Mouse (Mus musculus) c-Kit-positive CD71-negative TER-119-negative erythroid progenitor cells, embryonic 14.5 days (primary cell): ENCODE data around the gene D230025D16Rik.

Experiments used
- DNase-seq: peaks from one replicate; pipeline ENCODE4 v3.0.0-alpha.2; 2013; ENCODE audit warnings: low read depth

Gene D230025D16Rik

DNA sequence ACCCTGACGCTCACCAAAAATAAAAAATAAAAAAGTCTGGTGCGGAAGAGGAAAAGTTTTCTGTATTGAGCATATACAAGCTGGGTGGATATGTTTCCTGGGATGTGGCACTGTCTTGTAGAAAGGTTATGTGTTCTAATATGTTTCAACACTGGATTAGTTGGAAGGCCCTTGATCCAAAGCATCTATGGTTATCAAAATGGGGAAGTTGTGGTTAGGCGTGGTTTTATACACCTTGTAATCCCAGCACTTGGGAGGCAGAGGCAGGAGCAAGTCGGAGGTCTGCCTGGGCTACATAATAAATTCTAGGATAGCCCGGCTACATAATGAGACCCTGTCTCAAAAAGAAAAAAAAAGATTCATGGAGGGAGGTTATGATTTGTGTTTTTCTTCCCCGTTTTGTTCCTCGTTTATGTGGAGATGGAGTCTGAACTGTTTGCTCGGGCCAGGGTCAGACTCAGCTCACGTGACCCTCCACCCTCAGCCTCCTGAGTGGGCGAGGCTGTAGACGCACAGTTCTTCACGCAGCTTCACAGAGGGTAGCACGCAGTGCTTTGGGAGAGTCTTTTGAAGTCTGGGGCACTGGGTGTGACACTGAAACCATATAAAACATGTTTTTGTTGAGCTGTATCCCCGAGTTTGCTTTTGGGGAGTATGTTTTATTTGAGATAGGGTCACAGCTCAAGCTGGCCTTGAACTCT, 12.6 kb downstream of the D230025D16Rik start:
- no peak for DNase-seq

DNA sequence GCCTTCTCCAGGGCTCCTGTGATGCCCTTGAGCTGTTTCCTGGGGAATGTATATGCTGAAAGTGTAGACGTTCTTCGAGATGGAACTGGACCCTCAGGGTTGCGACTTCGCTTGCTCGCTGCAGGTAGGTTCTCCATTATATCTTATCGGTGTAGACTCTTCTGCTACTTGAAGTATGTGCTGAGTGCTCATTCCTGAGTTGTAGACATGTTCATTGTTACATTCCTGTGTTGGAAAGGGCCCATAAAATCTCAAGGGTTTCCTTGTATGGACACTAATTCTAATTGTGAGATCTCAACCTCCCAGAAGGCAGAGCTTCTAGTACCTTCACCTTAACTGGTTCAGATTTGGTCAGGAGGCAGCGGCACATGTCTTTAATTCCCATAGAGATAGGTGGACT, 16.1 kb downstream of the D230025D16Rik start:
- DNase-seq: no peak

DNA sequence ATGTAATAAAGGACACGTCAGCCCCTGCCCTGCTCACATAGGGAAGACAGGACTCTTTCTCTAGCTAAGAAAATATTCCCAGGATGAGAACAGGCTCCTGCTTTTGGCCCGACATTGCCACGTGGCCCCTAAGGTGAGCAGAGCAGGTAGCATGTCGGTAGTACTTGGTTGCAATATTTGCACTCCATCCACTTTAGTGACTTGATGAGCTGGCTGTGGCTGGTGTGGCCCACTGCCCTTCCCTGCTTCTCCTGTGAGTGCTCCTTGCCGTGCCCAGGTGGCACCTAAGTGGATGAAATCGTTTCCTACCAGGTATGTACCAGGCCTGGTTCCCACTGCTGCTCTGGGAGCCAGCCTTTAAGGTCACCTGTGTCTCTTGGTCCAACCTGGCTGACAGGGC, 27.0 kb downstream of the D230025D16Rik start:
- no peak for DNase-seq

DNA sequence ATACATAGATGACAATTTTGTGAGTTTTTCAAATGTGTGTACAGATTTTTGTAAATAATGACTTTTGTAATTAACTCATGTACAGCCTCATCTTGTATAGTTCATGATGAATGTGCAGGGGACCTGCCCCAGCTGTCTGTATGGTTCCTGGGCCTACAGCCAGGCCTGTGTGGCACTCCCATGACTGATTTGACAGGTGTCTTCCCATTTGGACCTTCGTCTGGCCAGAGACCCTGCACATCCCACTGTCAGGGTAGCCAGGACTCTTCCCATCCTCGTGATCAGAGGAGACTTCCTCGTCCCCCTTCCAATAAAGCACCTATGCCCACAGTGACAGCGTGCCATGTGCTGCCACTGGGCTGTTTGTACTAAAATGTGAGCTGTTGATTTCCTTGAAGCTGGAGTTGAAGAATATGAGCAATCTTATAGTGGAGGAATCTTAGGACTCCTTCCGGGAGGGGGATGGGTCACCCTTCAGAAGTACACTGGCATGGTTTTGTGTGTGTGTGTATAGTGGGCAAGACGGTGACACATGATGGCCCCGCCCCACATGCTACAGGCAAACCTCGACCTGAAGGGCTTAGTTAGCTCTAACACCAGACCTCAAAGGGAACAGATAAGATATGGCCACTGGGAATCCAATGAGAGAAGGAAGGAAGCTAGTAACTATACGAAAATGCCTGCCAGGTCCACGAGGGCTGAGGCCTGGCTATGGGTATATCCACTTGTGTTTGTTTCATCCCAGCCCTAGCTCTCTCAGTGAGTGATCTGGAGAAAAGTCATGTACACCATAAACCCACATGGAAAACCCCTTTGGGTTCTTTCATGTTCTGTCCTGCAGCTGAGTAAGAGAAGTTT, 28.0 kb downstream of the D230025D16Rik start:
- DNase-seq: no peak

DNA sequence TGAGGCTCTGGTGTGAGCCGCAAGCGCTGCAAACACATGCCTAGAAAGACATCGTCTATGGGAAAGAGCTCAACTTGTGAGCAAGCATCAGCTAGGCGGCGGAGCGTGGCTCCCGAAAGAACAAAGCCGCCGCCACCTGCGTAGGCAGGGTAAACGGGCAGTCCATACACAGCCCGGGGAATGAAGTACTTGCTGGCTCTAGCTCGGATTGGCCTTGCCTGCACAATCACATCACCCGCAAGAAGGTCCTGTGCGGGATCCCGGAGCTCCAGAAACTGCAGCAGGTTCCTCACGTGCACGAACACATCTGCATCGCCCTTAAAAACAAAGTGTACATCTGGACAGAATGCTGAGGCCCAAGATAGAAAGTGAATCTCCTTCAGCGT, 28.8 kb downstream of the D230025D16Rik start:
- no peak for DNase-seq

DNA sequence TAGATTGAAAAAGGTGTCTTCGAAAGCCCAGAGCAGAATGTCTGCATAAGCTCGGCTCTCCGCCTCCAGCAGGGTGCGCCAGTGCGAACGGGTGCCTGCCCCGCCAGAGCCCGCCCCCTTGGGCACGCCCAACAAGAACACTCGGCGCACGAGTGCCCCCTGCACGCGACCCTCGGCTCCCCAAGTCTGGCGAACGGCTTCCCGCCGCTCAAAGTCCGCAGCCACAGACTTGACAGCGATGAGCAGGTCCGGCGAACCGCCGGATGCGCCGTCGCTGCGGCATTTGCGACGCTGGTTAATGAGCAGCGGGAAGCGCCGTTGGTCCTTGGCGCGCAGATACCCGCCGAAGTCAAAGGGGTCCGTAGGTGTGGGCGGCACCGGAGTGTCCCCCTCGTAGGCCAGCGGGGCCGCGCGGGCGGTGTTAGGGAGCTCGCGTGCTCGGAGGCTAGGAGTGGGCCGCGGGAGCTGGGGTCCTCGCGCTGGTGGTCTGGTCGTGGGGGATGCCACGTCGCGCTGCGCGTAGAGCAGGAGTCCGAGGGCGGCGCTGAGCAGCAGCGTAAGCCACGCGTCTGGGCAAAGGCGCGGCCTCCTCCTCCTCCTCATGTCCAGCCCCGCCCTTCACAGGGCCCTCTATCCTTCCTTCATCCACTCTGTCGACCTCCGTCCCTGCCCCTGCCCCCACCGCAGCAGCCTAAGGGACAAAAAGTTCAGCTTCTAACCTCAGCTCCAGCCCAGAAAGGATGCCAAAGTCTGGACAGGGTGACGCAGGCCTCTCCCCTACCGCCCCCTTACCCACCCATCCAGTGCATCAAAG, 29.4 kb downstream of the D230025D16Rik start:
- DNase-seq: peak; percentile 84

DNA sequence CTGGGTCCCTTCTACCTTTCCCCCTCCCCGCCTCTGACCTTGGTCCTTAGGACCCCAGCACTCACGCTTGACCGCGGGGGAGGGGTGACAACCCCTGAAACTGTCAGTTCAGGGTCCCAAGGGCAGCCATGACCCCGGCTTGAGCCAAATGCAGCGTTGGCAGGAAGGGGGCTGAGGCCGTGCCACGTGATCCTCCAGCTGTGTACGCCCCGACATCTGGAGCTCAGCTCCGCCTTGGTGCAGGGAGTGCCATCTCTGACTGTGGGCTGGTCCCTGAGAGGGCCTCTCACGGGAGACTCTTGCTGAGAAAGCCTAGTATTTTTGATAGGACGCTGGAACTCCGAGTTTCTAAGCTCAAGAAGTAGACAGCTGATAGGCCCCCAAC, 30.0 kb downstream of the D230025D16Rik start, which contains the start of gene B3gnt9:
Gene B3gnt9, minus strand, starts transcription at position 188 of the 385 bp plus-strand sequence.
- no peak for DNase-seq

DNA sequence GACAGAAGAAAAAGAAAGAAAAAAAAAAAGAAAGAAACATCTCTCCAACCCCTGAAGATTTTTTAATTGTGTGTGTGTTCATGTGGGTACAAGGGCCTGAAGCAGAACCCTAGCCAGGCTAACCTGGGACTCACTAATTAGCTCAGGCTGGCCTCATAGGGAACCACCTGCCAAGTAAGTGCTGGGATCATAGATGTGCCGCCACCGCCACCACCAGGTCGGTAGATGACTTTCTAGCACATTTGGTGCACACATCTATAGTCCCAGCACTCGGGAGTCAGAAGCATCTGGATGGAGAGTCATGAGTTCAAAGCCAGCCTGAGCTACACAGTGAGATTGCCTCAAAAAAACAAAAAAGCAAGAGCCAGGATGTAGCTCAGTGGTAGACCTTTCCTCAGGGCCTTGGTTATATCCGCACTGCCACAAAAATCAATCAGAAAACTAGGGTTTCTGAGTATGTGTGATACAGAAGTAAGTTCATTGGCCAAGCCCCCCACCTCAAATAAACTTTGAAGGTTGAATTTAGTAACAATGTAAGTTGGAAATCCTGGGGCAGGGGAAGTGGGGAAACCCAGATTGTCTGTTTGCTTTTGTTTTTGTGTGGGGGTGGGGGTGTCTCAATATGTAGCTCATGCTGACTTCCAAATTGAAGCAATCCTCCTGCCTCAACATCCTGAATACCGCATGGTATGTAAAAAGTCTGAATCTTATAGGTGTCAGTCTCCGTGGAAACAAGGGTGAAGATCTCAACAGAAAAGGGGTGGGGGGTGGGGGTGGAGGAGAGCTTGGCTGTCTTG, 32.6 kb downstream of the D230025D16Rik start:
- DNase-seq: no peak

DNA sequence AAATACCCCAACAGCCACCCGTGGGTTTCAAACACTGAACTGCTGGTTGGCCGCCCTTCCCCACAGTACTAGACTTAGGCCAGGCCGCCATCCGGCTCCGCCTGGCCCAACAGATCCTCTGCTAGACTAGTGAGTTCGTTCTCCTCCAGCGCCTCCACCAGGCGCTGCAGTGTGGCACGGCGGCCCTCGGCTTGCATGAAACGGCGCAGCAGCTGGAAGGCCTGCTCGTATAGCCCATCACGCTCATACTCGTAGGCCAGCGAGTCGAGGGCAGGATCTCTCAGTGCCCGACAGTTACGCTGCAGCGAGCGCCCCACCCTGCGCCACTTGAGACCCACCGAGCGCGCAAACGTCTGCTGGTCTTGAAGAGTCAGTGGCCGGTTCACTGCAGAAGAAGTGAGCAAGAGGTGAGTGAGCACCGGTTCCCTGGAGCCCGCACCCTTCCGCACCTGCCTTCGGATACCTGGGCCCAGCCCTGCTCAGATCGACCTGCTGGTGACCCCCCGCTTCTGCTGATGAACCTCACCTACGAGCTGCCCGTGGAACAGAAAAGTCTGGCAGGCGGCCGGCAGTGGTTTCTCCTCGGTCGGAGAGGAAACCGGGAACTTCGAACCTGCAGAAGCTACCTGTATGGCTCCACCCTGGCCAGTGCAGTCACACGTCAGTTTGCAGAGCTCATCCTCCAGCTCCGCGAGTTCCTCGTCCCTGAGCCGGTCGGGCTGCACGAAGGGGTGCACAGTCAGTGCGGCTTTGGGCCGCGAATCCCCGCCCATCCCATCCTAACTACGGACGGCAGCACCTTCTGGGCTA, 34.2 kb downstream of the D230025D16Rik start:
- DNase-seq: no peak

DNA sequence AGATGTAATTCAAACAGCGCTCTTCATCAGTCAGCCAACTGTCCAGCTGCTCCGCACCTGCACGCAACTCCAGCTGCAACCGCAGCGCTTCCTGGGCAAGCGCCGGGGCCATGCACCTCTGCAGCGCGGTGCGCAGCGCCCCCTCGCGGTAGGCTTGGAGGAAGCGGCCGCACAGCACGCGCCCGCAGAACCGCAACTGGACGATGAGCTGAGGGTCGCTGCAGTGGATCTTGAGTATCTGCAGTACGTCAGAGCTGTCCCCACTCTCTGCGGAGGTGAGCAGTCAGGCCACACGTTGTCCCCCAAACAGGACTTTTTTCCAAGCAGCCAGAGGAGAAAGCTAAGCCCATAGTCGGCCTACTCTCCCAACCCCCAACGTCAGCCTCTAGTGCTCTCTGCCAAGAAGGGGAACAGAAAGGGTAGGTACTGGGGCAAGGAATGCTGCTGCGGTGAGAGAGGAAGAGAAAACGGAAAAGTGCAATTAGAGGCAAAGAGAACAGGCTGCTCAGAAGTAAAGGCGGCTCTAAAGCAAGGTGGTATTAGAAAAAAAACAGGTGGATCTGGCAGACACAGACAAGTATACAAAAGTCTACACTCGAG, 34.9 kb downstream of the D230025D16Rik start:
- no peak for DNase-seq

DNA sequence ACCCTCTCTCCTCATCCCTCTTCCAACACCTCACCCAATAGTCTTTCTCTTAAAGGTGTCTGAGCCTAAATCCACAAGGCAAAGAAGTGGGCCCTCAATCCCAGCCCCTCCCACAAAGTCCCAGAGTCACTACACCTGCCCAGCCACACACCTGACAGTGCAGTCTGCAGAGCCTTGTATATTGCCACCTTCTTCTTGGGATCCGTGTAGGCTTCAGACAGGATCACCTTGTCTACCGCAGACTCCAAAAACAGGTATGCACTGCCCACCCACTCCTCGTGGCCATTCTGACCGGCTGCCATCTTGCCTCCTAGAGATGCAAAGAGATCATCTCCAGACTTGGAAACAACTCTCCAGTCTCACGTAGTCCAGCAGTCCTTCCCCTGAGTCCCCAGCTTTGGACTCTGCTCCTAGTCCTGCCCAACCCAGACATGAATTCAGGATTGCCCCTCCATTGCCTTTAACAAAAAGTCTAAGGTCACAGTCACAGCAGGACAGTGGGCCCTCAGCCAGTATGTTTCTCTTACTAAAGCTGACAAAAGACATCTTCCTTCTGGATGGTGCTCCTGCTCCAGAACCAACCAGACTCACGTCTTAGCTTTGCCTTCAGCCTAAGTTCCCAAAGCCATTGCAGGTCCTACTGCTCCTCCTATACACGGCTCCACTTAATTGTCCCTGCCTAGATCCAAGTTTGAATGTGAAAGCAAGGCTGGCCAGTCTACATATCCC, 35.6 kb downstream of the D230025D16Rik start:
- DNase-seq: no peak

DNA sequence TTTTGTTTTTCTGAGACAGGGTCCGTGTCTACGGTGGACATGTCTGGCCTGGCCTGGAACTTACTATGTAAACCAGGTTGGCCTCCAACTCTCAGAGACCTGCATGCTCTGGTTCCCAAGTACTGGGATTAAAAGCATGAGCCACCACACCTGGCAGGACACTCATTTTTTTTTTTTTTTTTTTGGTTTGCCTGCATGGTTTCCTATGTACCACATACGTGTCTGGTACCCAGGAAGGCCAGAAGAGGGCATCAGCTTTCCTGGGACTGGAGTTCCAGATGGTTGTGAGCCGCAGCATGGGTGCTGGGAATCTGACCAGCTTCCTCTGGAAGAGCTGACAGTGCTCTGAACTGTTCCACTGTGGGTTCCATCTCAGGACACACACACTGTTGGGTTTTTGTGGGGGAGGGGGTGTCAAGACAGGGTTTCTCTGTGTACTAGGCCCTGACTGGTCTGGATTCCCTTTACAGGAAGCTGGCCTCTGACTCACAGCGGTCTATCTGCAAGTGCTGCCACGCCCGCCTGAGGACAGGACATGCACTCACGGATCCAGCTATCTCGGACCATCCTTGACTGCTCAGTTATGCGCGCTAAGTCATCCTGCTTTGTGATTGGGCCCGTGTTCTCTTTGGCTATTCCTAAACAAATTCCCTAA, 36.5 kb downstream of the D230025D16Rik start:
- no peak for DNase-seq

DNA sequence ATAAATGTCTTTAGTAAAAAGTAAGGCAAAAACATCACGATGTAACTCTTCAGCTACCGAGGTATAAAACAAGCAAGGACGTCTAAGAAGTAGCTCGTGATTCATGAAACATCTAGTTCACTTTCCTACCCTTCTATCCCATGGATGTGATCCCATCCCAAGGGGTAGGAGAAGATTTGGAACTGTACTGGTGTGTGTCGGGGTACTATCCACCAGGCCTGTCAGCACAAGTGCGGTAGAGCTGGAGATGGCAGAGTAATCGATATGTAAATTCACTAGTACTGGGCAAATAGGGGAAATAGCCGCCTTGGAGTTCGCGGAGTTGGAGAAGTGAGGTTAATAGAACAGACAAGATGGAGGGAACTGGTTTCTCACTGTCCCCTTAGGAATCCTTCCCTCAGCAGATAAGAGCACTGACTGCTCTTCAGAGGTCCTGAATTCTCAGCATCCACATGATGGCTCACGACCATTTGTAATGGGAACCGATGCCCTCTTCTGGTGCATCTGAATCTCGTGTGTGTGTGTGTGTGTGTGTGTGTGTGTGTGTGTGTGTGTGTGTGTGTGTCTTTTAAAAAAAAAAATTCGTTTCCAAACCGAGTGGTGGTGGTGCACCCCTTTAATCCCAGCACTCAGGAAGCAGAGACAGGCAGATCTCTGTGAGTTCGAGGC, 38.4 kb downstream of the D230025D16Rik start:
- DNase-seq: no peak

DNA sequence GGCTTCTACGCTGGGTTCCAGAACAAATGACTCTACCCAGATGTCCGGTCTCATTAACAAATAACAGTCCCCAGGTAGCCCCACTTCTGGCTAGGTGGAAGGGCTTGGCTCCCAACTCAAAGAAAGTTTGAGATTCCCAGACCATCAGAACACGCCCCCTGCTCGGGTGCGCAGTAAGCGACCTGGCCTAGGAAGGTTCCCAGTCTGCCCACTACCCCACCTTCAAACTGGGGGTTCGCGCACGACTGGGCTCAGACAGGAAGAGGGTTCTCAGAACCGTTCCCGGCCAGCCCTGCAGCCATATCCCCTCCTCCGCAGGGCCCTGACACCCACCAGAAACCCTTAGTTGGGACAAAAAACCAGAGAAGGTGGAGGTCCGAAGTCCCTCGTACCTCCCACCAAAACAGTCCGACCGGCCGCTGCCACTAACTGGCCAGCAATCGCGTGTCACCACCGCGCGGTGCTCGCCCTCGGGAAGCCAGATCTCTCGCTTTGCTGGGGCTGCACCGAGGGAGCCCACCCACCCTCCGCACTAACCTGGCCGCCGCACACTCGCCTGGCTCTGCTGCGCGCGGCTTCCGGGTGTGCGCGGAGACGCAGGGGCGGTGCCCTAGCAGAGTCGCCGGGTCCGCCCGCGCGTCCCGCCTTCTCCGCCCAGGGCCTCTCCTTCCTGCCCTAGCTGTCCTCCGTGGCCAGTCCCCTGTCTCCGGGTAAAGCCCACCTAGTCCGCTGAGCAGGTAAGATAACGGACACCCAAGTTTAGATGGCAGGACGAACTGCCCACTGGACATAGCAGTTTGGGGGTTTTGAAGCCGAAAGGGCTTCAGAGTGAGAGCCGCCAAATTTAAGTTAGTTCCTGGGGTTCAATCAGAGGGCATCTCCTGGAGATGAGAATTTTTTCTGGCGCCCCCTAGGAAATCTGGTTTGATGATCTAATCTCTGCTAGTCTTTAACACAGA, 39.4 kb downstream of the D230025D16Rik start, which contains the start of the genes Tradd and Fbxl8:
Gene Tradd, minus strand, starts transcription at position 586 of the 959 bp plus-strand sequence.
Gene Fbxl8, plus strand, starts transcription at position 625 of the 959 bp plus-strand sequence.
- no peak for DNase-seq

DNA sequence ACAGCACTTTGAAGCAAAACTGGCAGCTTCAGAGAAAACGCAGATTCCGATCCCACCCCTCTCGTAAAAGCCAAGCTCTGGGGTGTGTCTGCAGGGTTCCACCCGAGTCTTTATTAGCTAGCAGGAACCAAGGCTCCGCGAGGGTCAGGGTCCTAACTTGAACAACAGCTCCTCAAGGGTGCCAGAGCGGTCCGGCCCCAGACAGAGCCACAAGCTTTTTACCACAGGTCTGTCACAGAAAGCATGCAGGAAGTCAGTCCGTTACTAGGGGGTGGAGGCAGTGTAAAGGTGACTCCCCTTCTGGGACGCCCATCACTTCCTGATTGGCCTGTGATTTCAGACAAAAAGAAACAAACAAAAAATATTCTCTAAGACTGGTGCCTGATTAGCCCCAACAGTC, 40.2 kb downstream of the D230025D16Rik start:
- no peak for DNase-seq

DNA sequence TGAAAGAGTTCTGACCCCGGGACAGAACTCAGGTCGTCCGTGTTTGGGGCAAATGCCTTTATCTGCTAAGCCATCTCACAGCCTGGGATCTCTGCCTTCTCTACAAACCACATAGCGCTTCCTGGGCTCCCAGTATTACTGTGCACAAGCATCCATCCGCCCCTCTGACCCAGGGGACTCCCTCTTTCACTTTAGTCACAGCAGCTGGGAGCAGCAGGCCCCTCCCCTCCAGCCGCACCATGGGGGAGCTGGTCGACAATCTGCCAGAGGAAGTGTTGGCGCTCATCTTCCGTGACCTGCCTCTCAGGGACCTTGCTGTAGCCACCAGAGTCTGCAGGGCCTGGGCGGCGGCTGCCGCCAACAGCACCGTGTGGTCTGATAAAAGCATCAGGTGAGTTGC, 41.8 kb downstream of the D230025D16Rik start:
- DNase-seq: no peak
